Mouse (Mus musculus): Measurements from ENCODE around the gene Zbtb7b.

DNA sequence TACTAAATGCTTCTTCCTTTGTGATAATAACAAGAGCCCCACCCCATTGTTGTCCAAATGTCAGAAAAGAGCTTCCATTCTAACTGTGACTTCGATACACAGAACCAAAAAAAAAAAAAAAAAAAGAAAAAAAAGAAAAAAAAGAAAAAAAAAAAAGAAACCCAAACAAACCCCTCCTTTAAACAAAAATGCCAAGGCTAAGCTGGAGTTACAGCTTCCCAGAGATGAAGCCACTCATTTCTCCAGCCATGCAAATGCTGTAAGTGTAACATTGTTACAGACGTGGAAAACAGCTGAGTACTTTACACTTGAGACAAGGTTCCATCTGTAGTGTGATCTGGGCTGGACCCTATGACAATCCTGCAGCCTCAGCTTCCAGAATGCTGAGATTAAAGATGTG is 22.6 kb upstream of the Zbtb7b start:
- TF ChIP-seq CTCF (IDR thresholded peaks at IDR 0.05; ENCODE audit: insufficient read depth, low read depth, low read length) (no peak), POLR2A (IDR thresholded peaks at IDR 0.05; ENCODE audit: insufficient read depth, low read depth, low read length) (no peak)
